Mouse (Mus musculus) erythroid progenitor cell, adult 5-6 weeks (primary cell): ENCODE measurements around the gene Sh3bgrl. TPM values are rescaled to one million over a fixed set of nuclear protein-coding genes. Genes with fewer than 3 reads are reported as not detected.
A peak's percentile ranks its signal among the peaks of the same experiment; 100 is the strongest.
"Not testable (repeated sequence)": the region's sequence is repeated elsewhere in the genome, so short reads cannot be mapped to it uniquely, and the experiment has no call there.

Experiments used
- ATAC-seq: replicated peaks from 2 replicates; pipeline ENCODE4 v1.8.0; 2016; ENCODE audit warnings: moderate number of reproducible peaks, mild to moderate bottlenecking, moderate TSS enrichment, inconsistent platforms; ENCODE audit not compliant: poor library complexity, low FRiP score, severe bottlenecking
- total RNA-seq, 2 experiments: library from RNA; stranded (forward) in 1 of 2; stranded (reverse) in 1 of 2; fragments of 150-400 nt in 1 of 2; fragments of 186-747, 209-891 nt in 1 of 2; gene quantifications; 2 replicates each; pipeline versions ENCODE4 v1.2.3 to v1.2.4; 2015 to 2017; ENCODE audit warnings: low replicate concordance in 2 of 2

Gene Sh3bgrl
- total RNA-seq (2015; ENCODE audit: low replicate concordance) = 66.7 and 71.0 TPM in 2 replicates
- total RNA-seq (2017; ENCODE audit: low replicate concordance) = 35.3 and 38.5 TPM in 2 replicates

GRCm38 (mm10) chrX:109095245-109096242 lies at the start of gene Sh3bgrl:
Gene Sh3bgrl (plus strand): TSS chrX:109095365.
- peak; percentile 95 for ATAC-seq

- ATAC-seq = no peak
These were observed 47.4 kb upstream of the Sh3bgrl start for GRCm38 (mm10) chrX:109047773-109048172.

- ATAC-seq = 0 out of 2 replicates have a peak, but pooled peaks have one; percentile 67
These were observed 23.4 kb upstream of the Sh3bgrl start for GRCm38 (mm10) chrX:109071719-109072118.

- no peak for ATAC-seq
These were observed 19.4 kb upstream of the Sh3bgrl start for GRCm38 (mm10) chrX:109075716-109076115.

- no peak for ATAC-seq
These were observed 18.8 kb upstream of the Sh3bgrl start for GRCm38 (mm10) chrX:109076355-109076754.

- not testable (repeated sequence) for ATAC-seq
These were observed 15.8 kb upstream of the Sh3bgrl start for GRCm38 (mm10) chrX:109079354-109079753.

- no peak for ATAC-seq
These were observed 8.1 kb upstream of the Sh3bgrl start for GRCm38 (mm10) chrX:109087073-109087472.

GRCm38 (mm10) chrX:109094800-109095199 lies 365 bp upstream of the Sh3bgrl start:
- ATAC-seq = no peak

DNA sequence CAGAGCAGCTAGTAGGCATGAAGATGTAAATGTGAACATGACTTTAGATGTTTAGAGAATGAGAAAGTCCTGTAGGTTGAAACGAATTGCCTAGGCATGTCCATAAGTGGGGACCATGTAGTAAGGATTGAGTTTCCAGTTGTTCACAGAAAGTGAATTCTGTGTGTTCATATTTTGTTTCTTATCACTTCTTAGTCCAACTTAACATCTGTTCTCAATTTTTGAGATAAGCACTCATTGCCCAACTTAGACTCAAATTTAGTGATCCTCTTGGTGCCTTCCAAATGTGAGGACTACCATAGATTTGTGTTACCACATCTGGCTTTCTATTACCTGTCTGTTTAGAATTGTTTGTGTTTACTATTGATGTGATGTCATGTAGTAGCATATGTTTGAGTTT lies 3.3 kb downstream of the Sh3bgrl start:
- peak; percentile 51; the same call in 1 of the 2 replicates for ATAC-seq

- ATAC-seq = no peak
These were observed 5.3 kb downstream of the Sh3bgrl start for GRCm38 (mm10) chrX:109100441-109100840.

DNA sequence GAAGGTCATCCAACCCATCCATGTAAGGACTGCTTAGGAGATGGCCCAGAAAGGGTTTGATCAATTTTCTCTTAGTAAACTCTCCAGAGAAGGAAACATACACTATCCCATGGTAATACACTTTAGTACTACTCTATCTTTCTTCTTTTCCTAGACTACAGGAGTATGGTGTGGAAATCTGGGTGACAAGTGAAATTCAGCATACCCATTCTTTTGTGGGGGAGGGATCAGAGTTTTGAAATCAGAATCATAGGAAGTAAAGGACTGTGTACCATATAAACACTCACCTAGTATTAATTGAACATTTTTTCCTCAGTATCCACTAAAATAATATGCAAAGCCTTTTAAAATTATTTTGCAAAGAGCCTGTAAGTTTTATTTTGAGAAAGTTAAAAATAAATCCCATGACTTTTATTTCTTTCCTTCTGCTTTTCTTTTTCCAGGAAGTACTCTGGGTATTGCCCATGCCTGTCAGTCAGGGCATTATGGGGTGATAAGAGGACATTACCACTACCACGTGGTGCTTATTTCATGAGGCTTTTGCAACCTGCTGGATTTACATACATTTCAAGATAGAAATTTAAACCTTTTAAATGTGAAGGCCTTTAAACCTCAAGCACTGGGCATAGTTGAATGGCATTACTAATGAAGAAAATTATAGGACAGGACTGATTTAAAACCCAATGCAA lies 13.1 kb downstream of the Sh3bgrl start:
- no peak for ATAC-seq

DNA sequence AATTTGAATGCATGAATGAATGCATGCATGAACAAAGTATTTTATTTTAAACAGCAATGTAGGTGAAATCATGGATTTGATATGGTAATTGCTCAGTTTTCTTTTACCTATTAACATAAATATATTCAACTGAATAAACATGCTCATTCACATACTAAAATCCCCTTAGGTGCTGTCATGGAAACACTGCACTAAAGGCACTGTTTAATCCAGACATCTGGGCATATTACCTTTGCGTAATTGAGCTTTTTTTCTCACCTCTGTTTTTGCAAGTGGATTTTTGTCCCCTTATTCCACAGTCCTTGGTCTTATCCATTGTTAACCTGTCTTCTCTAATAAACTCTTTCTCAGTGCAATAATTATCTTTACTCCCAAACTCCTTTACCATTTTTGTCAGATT lies 17.7 kb downstream of the Sh3bgrl start:
- no peak for ATAC-seq

DNA sequence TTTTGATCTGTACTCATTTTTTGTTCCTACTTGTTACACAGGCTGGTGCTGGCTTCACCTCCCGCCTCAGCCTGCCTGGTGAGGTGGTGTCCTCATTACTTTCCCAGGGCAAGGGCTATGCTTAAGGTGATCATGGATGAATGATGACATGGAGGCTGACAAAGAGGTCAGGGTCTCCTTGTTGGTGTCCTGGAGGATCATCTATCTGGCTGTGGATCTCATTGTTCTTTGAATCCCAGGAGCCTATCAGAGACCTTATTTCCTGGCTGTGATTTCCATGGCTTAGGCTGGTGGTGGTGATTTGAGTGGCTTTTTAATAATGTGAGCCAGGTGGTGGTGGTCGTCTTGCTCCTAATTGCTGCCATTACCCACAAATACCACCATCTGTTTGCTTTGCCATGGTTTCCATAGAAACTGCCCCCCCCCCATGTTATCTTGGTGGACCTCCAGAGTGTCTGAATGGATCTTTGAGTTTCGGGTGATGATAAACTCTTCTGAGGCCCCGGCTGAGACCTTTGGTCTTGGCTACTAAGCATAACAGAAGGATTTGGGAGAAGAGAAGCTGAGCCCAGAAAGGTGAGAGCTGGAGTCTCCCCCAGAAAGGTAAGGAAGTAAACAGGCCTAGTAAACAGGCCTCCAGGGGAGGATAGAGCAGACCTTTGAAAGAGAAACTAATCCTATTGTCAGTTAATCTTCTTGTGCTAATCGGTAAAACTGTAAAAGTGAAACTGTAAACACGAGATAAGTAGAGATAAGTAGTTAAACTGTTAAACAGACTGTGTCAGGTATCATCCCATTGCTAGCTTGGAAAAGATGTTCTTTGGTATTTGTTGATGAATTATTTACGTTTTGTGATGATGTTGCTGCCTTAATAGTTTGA lies 18.5 kb downstream of the Sh3bgrl start:
- ATAC-seq = no peak

DNA sequence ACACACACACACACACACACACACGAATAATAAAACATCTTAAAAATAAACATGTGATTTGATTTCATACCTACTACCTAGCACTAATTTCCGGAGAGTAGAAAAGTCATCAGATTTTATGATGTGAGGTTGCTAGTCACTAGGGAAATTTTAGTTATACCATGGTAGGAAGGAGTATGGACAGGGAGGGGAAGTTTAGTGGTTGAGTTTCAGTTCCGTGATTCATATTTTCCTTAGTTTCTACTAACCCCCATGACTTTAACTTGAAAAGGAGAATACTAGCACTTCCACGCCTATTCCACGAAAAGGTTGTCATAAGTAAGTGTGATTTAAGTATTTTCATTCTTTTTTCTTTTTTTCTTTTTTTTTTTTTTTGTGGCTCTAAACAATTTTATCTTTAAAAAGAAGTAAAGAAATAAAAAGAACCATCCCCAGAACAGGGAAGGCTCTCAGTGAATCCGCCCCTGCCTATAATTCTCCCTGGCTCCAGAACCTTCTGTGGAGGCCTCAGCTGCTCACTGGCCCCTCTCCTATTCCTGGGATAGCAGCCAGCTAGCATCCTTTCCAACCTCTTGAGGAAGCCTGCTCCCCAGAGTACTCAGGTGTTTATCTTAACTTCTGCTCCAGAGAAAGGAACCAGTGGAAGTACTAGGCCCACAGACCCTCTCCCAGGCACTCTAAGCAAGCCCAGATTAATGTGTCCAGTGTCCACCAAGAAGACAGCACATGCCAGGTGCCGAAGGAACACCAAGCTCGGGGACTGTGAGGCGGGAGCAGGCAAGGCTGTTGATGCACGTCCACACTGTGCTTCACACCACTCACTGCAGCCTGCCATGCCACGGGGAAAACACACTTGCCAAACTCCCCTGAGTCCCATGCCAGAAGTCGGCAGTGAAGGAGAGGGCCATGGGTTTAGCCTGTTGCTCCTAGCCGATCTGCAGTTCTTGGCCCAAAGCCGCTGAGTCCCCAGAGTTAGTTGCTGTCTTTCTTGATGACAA lies 25.0 kb downstream of the Sh3bgrl start:
- ATAC-seq = no peak

DNA sequence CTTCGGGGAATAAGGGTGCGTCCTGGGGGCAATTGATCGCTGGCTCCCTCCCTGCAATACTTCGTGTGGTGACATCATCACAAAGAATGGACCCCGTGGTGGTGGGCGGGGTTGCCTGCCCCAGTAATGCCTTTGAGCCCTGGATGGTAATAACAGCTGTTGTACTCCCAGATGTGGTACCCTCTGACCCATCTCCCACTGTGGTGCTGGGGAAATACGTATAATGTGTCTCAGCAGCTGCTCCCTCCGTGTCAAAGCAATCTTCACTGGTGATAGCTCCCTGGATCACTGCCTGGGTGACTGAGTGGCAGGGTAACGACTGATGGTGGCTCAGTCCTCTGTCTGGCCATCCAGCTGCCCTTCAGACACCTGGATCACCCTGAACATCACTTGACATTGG lies 26.0 kb downstream of the Sh3bgrl start:
- no peak for ATAC-seq

GRCm38 (mm10) chrX:109122670-109123069 lies 27.5 kb downstream of the Sh3bgrl start:
- ATAC-seq = no peak

DNA sequence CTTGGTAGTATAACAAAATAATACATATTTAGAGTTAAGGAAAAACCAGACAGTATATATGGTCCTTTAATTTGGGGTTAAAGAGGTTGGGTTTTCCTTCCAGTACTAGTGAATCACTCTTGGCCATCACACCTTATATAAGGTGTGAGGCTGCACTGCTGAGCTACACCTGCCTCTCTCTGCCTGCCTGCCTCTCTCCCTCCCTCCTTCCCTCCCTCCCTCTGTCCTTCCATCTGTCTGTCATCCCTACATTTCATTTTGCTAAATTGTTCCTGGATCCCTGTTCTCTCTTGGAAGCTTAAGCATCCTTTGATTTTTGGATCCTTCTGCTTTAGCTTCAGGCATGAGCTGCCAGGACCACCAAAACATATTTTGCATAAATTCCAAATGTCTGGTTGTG lies 28.6 kb downstream of the Sh3bgrl start:
- ATAC-seq = no peak

DNA sequence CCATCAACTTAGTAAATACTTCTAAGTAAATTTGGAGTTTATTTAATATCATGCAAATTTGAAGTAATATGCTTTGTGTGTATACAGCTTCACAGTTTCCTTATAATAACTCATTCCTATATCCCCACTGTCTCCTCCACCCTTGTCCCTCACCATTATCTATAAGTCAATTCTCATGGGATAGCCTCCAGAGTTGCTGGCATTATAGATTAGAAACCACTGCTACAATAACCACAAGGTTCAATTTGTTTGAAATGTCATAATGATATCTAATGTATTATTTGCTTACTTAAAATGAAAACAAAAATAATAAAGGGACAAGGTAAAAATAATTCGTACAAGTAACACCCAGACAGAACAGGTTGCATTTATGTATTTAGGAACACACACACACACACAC lies 31.7 kb downstream of the Sh3bgrl start:
- peak; percentile 65; the same call in 1 of the 2 replicates for ATAC-seq
